Mouse (Mus musculus): Measurements from ENCODE around the gene Tmcc3.

GRCm38 (mm10) chr10:94578870-94579269 is 267.1 kb downstream of the Tmcc3 start:
- TF ChIP-seq CTCF (IDR thresholded peaks at IDR 0.05; ENCODE audit: low read depth, low read length) (no peak), POLR2A (IDR thresholded peaks at IDR 0.05; ENCODE audit: borderline replicate concordance, low read depth, low read length) (no peak)

Data from bone marrow macrophage, adult 2 months (primary cell).